Mouse (Mus musculus) gastrocnemius, postnatal 36 days (tissue): ENCODE results near the gene Lrrfip2. TPM values are rescaled to one million over a fixed set of nuclear protein-coding genes. Genes with fewer than 3 reads are reported as not detected.

ENCODE experiments used
- DNase-seq, 2 experiments: peaks; one replicate each; pipeline ENCODE4 v3.0.0; 2022
- intact Hi-C: fragments of 180-260 bp; cut with DNase I; formaldehyde crosslinking; loops from one replicate; pipeline ENCODE4 v1.15.1; 2025
- total RNA-seq, 2 experiments: library from RNA; stranded (reverse); gene quantifications; 2 replicates each; pipeline ENCODE4 v1.2.3; 2021

Gene Lrrfip2
- total RNA-seq, 2 experiments from 2014 or later: 63.9 to 69.2 TPM

DNA sequence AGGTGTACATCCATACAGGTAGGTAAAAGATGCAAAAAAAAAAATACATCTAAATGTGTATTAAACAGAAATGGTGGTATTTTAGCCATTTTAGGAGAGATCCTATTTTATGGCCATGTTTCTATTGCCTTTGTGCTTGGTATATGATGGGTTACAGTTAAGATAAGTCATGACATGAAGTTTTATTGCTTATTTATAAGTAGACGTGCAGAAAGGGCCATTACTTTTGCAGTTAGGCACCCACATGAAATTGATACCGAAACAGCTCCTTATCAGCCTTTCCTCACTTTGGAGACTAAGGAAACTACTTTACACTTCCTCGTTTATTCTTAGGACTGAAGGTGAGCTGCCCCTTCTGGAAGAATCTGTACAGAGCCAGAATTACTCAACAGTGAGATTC, 9.5 kb upstream of the Lrrfip2 start:
- intact Hi-C loops: no loop called here
- no peak for DNase-seq

DNA sequence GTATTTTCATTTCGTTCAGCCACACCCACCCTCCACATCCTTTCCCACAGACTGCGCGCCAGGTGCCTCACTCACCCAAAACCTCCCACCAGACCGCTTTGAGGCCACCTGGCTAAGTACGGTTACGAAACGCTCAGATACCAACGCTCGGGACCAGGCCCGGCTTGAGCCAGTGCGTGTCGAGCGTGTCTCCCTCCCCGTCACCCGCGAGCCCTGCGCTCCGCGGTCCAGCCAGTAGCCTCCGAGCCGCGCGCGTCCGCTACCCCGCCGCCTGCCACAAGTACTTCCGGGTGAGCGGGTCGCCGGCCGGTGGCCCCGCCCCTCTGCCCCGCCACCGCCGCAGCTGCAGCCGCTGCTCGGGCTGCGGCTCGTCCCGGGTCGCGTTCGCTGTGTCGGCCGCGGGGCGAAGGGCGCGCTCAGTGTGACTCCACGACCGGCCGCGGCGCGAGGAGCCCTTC, 431 bp downstream of the Lrrfip2 start:
- DNase-seq: peak; percentile 82 to 83
- intact Hi-C loops: loop anchor here (5.0 kb wide), 1 partner anchor 44 kb away; no protein-coding TSS in a partner anchor

DNA sequence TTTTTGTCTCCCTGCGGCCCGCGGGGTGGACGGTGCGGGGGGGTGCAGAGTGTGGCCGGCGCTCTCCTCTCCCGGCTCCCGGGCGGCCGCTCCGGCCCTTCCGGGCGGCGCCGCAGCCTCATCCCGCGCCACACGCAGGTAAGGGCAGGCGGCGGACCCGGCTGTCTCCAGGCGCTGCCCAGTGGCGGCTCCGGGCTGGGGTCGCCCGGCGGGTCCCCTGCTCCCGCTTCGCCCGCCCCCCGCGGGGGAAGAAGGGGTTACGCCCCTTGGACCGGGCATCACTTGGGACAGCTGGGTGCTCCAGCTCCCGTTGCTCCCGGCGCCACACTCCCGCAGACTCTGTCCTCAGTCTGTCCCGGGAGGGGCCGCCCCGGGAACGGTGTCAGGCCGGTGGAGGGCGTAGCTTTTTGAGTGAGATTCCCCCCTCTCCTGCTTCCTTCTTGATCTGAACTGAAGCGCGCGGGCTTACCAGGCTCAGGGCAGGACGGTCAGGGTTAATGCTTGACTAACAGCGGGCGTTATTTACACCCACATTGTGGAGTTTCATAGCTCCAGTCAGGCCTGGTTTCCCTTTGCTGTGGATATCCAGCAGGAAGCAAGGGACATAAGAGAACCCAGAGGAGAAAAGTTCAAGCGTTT, 979 bp downstream of the Lrrfip2 start:
- intact Hi-C loops: loop anchor here (5.0 kb wide), 1 partner anchor 44 kb away; no protein-coding TSS in a partner anchor
- peak; percentile 36 to 65 for DNase-seq

DNA sequence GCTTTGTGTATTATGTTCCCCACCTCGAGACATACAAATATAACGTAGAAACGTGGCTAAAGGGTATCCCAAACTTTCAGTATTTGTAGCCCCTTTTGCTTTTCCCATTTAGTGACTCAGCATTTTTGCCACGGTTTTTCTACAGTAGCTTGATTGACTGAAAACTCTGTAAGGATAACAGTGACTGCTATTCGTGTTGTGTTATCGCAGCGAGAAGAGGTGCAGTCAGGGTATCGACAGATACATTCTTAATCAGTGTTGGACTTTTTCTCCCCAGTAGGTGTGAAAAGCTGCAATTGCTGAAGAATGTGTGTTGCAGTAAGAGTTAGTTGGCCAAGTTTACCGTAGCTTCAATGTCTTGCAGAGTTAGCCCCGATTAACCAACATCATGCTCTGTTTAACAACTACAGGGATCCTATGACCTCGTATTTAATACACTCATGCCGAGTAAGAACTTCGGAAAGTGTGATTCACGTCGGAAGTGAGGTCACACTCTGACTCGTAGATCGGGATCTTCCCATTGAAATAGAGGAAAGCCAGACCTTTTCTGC, 1.6 kb downstream of the Lrrfip2 start:
- DNase-seq: no peak
- intact Hi-C loops: loop anchor here (5.0 kb wide), 1 partner anchor 43 kb away; no protein-coding TSS in a partner anchor

DNA sequence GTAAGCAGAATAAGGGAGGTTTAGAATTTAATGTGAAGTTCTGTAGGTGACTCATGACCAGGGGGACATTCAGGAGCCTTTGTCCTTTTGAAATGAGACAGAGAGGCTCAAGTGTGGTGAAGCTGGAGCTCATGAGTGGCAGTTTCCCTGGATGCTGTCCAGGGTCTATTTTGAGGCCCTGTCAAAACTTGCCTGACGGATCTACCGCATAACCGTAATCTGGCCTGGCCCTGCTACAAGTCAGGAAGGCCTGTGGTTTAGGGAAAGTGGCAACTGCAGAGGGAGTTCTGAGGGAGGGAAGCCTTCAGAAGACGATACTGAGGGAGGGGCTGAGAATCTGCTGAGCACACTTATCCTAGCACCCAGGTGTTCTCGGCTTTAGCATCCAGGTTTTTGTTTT, 5.1 kb downstream of the Lrrfip2 start:
- intact Hi-C loops: no loop called here
- DNase-seq: peak in 1 of 2 experiments; percentile 37

DNA sequence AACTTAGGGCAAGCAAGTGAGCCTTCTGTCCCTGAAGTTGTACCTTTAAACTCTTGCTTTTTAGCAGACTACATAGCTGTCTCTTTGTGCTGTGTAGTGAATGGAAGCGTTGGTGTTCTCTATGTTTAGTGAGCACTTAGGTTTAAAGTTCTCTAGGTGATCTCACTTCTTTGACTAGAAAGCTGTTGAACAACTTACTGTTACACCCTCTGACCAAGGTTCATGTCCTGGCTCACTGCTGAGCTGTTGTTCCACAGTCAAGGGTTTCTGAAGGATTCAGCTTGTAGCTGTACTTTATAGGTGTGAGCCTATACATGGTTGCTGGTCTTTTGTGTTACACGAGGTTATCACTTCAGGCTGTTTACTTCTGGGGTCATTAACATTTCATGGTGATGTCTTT, 5.9 kb downstream of the Lrrfip2 start:
- DNase-seq: no peak
- intact Hi-C loops: no loop called here

DNA sequence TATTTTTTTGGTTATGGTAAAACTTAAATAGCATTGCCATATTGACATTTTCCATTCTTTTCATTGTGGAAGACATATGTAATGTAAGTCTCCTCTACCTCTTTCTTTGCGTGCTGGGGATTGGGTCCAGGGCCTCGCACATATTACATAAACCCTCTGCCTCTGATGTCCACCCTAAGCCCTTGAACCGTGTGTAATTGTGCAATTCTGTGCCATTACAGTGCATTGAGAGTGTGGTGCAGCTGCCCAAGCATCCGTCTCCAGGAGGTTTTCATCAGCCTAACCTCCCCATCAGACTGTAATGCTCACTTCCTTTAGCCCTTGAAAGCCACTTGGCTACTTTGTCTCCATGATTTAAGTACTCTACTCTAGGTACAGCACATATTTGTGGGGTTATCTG, 7.0 kb downstream of the Lrrfip2 start:
- intact Hi-C loops: no loop called here
- no peak for DNase-seq

DNA sequence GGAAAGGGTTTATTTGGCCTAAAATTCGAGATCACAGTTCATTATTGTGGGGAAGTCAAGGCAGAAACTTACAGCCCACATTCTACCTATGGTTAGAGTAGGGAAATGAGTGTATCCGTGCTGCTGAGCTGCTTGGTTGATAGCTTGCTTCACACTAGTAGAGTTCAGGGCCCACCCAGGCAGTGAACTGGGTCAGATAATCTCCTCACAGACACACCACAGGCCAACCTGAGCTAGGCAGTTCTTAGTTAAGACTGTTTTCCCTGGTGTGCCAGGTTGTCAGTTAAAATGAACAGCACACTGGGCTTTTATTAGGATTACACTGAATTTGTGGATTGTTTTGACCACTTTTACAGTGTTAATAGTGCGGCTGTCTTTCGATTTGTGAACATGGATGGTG, 9.3 kb downstream of the Lrrfip2 start:
- DNase-seq: no peak
- intact Hi-C loops: no loop called here

DNA sequence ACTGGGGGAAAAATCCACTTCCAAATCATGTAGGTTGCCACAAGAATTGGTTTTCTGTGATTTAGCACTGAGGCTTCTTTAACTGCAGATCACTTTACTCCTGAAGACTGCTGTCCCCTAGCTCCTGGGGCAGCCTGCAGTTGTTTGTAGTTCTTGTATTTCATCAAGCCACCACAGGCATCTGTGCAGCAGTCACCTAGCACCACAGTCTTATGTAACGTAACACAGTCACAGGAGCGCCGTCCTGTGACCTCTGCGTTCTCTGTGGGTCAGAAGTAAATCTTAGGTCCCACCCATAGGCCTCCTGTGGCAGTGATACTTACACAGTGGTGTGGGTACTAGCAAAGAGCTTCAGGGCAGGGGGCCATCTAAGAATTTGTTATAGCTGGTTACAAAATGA, 10.4 kb downstream of the Lrrfip2 start:
- intact Hi-C loops: no loop called here
- DNase-seq: no peak

DNA sequence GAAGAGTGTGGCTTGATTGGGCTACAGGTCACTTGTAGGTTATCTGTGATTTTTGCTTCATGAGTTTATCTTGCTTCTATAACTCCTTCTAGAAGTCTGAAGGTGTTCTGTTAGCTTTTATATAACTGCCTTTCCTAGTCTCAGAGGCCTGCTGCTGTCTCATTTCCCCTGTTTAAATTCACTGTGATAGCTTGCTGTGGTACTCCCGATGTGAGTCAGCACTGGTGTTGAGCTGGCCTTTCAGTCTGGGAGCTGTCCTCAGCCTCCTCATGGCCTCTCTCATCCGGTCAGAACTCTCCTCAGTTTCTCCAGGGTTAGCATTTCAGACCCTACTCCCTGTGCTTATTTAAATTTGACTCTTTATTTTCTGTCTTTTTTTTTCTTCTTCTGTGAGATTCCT, 12.7 kb downstream of the Lrrfip2 start:
- DNase-seq: no peak
- intact Hi-C loops: no loop called here

DNA sequence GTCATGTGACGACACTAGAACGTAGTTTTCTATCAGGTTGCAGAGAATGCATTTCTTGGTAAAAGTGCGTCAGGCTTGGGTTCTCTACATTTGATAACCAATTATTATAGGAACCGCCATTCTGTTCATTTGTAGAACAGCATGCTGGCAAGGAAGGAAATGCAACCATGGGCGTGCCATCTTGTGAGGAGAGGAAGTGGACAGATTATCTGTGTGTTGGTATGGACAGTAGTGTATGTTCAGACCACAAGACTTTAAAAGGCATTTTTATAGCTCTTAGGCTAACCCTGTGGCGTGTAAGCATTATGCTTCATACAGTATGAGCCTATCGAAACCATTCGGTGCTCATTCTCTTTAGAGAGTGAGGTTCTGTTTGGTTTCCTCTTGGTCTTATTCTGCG, 20.8 kb downstream of the Lrrfip2 start:
- no peak for DNase-seq
- intact Hi-C loops: no loop called here

DNA sequence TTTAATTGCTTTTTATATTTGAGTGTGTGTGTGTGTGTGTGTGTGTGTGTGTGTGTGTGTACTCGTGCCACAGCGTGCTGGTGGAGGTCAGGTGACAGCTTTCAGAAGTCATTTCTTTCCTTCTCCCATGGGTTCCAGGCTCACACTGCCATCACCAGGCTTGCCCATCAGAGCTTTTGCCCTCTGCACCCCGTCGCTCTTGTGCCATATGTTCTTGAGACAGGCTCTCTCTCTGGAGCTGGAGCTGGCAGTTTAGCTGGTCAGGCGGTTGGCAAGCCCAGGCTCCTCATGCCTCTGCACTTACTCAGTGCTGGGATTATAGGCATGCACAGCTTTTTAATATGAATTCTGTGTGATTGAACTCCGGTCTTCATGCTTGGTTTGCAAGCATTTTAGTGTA, 25.3 kb downstream of the Lrrfip2 start:
- intact Hi-C loops: no loop called here
- no peak for DNase-seq

DNA sequence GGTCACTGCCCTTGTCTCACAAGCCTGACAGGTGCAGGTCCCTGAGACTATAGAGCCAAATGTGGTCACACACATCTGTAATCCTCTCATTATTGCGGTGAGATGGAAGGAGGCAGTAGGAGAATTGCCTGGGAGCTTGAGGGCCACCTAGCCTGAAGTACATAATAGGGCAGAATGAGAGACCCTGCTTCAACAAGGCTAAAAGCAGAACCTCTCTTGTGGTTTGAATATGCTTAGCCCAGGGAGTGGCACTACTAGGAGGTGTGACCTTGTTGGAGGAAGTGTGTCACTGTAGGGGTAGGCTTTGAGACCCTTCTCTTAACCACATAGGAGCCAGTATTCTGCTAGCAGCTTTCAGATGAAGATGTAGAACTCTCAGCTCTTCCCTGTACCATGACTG, 26.0 kb downstream of the Lrrfip2 start:
- DNase-seq: no peak

DNA sequence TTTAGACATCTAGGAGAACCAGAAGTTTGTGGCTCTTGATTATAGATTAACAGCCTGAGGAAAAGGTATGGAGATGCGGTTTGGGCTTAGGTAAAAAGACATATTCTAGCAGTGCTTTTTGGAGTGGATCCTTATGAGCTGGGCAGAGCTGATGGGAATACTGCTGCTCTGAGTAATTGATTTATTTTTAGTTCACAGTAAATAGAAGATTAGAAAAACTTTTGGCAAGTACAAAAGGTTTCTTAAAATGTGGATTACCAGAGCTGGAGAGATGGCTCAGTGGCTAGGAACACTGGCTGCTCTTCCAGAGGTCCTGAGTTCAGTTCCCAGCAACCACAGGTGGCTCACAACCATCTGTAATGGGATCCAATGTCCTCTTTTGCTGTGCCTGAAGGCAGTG, 27.3 kb downstream of the Lrrfip2 start:
- no peak for DNase-seq
- intact Hi-C loops: no loop called here

More for the DNA sequence above, 26.0 kb downstream of the Lrrfip2 start:
- intact Hi-C loops: no loop called here

DNA sequence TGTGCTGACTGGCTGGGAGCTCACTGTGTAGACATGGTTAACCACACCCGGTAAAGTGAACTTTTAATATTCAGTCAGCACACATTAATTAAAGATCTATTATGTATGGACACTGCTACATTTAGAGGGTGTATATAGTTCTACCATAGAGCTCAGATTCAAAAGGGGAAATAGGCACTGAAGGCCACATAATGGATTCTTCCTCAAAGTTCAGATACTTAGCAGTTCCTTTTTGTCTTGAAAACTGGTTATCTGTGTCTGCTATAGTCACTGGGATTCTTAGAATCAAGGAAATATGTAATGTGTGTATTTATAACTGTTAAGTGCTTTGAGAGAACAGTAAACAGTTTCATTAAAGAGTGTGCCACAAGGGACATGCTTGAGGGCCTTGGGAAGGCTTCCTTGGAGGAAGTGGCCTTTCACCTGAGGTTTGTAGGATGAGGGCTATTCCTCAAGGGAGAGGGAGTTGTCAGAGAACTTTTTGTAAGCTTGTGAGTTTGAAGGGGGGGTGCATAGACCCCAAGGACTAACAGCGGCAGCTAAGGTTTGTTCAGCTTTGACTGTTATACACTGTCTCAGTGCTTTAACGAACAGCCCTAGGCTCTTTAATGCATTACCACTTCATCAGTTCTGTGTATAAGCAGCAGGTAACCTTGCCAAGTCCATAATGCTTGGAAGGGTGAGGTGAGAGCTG, 28.3 kb downstream of the Lrrfip2 start:
- DNase-seq: no peak
- intact Hi-C loops: no loop called here

DNA sequence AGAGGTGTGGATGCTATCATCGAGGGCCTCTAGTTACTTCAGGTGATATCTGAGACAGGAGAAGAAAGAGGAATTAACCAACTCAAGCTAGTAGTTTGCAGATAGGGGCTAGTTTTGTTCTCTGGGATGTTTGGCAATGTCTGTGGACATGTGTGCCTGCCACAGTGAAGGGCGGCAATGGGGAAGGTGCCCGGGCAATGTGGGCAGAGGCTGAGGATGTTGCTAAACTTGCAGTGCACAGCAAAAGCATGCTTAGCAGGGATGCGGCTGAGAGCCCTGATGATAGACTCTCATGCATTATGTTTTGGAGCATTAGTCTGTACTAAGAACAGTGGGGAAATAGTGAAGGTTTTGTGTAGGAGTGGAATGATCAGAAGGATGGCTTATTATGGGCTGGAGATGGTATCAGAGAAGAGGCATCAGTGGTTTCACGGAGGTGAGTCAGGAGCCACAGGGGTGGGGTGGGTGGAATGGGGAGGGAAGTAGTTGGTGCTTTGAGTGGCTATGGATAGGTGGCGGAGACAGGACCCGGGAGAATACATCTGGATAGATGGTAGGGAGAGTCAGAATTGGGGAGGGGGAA, 28.9 kb downstream of the Lrrfip2 start:
- intact Hi-C loops: no loop called here
- no peak for DNase-seq

DNA sequence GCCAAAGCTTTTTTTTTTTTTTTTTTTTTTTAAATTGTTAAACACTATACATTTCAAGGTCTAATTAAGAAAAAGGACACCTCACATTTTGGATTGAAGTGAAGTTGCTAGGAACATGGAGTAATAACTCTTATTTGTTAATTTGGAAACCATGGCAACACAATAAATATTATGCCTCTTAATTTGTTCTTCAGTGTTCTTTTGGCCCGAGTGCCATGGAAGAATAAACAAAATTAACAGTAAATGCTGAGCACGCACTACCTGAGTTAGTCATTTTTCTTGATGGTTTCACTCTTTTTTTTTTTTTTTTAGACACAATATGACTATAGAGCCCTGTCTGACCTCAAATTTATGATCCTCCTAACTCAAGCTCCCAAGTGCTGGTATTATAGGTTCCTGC, 30.6 kb downstream of the Lrrfip2 start:
- no peak for DNase-seq
- intact Hi-C loops: no loop called here

DNA sequence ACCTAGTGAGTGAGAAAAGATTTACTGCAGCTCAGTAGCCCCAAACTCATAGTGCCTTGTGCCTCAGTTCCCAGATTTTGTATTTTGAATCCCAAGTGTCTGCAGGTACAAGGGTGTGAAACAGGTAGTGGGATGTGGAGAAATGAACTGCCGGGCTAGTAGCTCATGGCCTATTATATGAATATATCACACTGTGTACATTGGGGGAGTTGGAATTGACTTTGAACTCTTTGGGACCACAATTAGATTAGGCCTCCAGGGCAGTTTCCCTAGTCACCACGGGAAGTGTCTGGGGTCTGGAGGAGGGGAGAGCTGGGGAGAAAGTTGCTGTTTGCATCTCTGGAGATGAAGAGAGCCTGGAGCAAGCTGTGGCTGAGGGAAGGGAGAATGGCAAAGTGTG, 31.0 kb downstream of the Lrrfip2 start:
- no peak for DNase-seq
- intact Hi-C loops: no loop called here

DNA sequence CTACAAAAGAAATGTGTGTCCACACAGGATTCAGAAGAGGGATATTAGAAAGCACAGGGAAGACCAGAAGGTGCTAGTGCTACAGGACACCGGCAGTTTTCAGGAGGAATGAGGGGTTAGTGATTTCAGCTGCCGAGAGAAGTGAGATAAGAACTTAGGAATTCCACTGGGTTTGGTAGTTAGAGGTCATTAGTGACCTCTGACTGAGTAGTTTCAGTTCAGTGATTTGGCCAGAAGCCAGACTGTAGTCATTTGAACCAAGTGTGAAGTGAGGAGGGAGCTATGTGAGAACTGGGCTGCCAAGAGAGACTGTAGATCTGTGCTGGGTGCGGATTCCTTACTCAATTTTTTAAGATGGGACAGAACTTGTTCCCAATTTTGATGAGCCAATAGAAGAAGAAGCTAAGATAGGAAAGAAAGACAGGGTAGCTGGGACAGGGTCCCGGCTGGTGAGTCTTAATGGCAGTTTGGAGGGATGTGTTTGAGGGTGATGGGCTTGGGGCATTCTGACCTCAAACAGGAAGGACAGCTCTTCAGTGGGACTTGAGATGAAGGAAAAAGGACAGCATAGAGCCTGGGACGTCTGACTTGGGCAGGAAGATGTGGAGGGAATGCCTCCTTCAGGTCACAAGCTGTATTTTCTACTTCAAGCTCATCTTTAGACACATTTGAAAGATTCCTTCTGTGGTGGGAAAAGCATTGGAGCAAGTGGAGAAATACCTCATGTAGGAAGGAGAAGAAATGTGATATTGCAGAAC, 32.0 kb downstream of the Lrrfip2 start:
- peak in 1 of 2 experiments; percentile 37 for DNase-seq
- intact Hi-C loops: no loop called here

DNA sequence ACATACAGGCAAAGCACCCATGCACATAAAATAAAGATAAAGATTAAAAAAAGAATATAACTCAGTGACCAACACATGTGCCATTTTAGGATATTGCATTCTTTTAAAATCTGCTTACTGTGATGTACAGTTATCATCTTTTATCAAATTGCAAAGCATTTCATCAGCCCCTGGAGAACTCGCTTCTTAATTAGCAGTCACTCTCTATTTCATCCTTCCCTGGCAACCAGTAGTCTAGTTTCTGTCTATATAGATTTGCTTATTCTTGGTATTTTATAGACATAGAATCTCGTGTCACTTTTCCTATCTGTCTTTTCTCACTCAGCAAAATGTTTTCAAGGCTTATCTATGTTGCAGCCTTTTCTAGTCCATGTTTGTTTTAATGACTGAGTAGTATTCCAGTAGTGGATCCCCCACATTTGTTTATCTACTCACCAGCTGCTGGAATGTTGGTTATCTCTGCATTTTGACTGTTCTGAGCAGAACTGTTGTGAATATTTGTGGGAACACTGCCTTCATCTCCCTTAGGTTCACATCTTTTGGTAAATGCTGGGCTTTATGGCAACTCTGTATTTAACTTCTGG, 35.0 kb downstream of the Lrrfip2 start:
- DNase-seq: no peak
- intact Hi-C loops: no loop called here
